Mouse (Mus musculus): ENCODE data around the gene Fstl1. TPM values are rescaled to one million over a fixed set of nuclear protein-coding genes. Genes with fewer than 3 reads are reported as not detected.

Fstl1 gene
- total RNA-seq, 2 experiments from 2014 or later = 66.2 to 75.2 TPM

DNA sequence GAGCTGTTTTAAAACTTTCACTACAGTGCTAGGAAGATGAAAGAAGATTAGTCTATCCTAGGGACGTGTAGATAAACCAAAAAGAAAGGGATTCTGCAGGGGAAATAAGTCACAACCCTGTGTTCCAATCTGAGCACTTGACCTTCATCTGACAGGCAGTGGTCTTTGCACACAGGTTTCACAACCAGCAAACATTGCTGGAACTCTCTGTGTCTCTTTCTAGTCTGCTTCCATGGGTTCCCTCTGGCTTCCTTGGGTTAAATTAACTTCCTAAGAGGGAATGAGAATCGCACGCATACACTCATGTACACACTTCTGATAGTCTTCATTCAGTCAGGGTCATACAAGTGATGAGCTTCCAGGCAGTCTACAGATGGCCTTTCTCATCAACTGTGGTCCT lies 87.2 kb downstream of the Fstl1 start:
- intact Hi-C loops (cut with DNase I) = no loop called here
- DNase-seq = no peak

DNA sequence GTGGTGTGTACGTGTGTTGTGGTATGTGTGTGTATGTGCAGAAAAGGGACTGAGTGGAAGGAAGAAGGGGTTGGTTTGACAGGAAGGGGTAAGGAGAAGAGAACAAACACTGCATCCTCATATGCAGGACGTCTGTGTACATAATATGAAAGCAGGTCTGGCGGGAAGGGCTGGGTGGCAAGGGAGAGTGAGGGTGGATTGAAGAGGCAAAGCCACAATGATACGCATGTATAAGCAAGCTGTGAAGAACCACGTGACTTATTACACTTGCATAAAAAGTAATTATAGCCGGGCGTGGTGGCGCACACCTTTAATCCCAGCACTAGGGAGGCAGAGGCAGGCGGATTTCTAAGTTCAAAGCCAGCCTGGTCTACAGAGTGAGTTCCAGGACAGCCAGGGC lies 89.2 kb downstream of the Fstl1 start:
- DNase-seq = no peak
- intact Hi-C loops (cut with DNase I) = no loop called here

DNA sequence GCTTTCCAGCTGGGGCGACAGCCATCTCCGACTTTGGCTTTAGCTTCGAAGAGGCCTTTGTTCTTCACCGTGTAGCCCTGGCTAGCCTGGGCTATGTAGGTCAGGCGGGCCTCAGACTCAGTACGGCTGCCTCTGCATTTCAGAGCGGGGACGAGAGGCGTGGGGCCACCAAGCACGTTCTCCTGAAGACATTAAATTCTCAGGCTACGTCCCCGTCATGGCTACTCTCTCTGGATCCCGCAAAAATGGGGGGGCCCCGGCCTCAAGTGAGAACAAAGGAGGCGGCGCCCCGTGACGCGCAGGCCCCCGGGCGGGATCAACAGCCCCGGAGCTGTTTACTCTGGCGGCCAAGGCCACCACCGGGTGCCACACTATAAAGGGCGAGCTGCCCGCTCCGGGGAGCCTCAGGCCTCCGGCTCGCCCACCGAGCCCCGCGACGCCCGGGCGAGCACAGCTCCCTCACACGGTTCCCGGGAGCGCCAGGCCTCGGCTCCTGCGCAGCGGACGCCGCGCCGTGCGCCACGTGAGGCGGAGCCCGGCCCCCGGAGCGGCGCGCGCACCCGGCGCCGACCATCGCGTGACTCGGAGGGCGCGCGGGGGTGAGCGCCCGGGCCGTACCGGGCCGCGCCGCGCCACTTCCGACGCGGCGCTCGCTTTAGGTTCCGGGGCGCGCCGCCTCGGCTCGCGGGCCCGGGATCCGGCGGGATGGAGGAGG lies 91.3 kb downstream of the Fstl1 start, which contains the start of gene Lrrc58:
Lrrc58 (plus strand) TSS at position 599 of the 715 bp plus-strand sequence.
- intact Hi-C loops (cut with DNase I) = no loop called here
- DNase-seq = peak; percentile 79

DNA sequence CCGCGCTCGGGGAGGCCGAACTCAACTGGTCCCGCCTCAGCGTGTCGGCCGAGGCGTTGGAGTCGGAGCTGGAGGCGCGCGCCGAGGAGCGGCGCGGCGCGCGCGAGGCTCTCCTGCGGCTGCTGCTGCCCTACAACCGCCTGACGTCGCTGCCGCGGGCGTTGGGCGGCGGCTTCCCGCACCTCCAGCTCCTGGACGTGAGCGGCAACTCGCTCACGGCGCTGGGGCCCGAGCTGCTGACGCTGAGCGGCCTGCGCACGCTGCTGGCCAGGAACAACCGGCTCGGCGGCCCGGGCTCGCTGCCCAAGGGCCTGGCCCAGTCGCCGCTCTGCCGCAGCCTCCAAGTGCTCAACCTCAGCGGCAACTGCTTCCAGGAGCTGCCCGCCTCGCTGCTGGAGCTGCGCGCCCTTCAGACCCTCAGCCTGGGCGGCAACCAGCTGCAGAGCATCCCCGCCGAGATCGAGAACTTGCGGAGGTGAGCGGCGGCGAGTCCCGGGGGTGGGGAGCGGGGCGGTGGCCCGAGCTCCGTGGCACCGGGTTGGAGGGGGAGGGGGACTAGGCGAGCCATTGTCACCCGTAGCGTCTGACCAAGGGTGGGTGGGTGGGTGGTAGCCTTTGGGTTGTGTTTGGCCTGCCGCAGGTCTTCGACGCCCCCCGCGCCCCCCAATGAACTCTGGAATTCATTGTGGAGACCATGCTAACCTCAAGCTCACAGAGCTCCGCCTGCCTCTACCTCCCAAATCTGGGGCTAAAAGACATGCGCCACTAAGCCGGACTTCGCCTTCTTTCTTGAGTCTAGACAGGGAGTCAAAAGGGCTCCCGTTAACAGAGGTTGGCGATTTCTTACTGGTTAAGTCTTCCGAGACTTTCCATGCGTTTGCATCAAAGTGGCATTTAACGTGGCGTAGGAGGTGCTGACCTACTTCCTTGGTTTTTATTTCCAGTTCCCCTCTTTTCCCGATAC lies 92.1 kb downstream of the Fstl1 start:
- intact Hi-C loops (cut with DNase I) = no loop called here
- peak; percentile 62 for DNase-seq

DNA sequence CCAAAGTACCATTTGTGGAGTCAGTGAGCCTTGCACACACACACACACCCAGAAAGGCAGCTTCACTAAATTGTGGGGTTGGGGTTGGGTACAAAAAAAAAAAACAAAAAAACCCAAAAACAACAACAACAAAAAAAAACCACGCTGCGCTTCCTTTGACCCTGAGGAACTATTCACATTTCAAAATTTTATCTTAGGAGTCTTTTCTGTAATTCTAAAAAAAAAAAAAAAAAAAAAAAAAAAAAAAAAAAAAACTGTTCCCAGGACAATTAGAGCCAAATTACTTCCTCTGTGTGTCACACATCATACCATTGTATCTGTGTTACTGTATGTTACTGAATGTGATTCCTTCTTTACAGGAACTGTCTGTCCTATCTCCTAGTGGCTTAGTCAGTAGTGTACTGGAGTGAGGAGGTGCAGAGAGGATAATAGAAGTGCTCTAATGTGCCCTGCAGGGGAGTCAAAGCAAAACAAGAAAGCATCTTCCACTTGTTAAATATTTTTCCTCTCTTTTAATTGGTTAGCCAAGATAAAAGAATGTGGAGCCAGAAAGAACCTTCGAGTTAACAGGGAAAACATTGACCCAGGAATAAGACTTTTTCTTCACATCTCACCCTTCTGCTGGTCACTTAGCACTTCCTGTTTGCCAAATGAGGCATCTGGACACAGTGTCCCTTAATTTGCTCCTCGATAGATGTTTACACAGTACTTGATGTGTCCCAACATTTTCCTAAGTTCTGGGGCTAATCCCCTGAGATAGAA lies 93.0 kb downstream of the Fstl1 start:
- intact Hi-C loops (cut with DNase I) = no loop called here
- no peak for DNase-seq

DNA sequence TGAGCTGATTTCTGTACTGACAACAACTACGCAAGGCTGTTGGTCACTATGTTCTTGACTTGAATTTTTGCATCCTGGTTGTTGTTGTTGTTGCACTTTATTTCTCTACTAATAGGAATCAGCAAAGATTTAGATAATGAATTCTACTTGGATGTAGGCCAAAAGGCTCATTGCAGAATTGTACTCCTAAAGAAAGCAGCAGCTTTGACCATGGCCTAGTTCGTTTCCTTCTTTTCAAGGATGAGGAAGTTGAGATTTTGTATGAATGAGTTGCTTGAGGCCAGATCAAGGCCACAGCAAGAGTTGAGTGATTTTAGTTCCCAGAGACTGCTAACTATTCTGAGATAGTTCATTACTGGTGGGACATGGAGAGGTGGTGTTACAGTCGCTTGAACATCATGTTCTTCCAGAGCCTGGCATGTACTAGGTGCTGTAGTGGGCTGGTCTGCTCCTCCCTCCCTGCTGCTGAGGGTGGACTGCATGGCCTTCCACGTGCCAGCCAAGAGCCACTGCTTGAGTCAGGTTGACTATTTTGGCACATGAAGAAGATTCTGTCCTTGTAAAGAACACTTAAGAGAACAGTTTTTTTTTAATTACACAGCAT lies 94.5 kb downstream of the Fstl1 start:
- intact Hi-C loops (cut with DNase I) = no loop called here
- DNase-seq = no peak

DNA sequence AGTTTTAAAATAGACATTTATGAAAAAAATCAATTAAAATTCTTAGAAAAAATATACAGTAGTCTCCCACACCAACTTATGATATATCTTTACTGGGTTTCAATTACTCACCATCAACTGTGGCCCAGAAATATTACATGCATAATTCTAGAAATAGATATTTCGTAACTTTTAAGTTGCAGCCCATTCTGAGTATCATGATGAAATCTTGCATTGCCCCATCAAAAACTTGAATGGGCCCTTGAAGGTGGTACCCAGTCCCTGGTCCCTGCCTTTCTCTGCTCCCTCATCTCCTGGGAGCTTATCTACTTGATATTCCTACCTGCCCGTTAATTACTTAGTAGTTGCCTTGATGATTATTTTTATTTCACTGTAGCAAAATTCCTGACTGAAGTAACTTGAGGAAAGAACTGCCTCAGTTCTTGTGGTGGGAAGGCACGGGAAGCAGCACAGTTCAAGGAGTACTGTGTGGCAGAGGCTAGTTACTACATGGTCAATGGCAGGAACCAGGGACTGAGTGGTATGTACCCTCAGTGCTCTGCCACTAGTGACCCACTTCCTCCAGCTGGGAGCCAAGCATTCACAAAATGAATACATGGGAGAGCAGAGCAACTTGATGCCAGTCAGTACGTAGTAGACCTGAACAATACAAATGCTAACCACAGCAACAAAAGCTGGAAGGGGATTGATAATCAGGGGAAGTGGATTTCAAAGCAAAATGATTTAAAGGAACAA lies 98.0 kb downstream of the Fstl1 start:
- DNase-seq = no peak
- intact Hi-C loops (cut with DNase I) = no loop called here

DNA sequence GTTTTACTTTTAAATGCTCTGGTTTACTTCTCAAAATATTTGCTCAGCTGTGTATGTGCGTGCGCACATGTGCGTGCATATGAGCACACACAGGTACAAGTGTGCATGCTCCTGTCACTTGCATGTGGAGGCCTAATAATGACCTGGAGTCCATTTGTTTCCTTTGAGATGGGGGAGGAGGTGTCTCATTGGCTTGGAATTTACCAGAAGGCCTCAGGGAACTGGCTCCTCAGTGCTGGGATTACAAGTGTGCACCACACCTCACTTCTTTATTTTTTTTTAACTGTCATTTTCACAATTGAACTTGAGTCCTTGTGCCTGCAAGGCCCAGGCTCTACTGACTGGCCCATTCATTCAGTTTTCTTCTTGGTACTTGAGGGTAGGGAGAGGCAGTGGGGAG lies 100.7 kb downstream of the Fstl1 start:
- intact Hi-C loops (cut with DNase I) = no loop called here
- no peak for DNase-seq

DNA sequence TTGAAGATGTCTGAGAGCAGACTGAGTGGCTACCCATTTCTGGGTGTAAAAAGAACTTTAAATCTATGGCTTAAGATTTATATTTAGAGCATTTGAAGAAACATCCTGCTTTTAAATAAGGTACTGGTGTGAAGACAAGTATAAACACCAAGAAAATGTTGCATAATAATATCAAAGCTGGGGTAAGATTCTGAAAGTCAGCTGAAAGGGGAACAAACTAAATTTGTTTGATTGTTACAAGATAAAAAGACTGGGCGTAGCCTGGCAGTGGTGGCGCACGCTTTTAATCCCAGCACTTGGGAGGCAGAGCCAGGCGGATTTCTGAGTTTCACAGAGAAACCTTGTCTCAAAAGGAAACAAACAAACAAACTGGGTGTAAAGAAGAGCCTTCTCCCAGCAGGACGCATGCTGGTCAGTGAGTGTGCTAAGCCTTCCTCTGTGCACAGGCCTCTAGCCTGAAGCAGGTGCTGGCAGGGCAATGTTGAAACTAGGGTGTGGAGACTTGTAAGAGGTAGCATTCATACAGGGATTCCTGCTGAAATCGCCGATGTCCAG lies 102.4 kb downstream of the Fstl1 start:
- intact Hi-C loops (cut with DNase I) = no loop called here
- DNase-seq = no peak

DNA sequence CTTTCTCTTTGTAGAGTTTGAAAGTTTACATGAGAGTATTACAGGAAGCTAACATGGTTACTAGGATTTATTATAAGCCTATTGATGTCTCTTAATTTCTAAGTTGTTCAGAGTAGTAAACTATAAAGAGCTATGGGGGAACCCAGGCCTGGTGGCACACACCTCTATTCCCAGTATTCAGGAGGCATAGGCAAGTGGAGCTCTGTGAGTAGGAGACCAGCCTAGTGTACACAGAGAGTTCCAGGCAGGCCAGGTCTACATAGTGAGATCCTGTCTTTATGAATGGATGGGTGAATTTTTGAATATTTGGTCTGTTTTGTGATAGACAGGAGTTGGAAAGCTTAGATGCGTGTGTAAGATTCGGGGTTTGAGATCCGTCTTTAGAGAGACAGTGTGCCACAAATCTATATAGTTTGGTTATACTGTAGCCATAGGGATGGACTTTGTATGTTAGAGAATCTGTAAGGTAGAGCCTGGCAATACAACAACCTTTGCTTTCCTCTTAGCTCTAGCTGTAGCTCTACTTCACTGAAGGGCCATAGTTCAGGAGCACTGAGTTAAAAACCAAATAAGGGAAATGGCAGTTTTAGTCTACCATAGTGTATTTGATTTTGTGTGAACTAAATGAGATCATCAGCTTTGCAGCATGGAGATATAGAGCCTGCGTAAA lies 103.2 kb downstream of the Fstl1 start:
- intact Hi-C loops (cut with DNase I) = no loop called here

DNA sequence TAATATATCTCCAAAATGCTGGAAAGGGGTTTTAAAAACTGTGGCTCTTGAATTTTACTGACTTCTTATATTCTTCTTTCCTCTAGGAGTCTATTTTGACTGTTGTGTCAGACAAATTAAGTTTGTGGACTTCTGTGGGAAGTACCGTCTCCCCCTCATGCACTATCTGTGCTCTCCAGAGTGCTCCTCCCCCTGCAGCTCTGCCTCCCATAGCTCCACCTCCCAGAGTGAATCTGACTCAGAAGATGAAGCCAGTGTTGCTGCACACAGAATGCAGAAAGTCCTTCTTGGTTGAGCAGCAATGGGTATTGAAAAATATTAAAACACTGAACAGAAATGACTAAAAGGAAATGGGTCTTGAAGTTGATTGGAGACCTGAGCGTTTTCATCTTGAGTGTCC lies 104.5 kb downstream of the Fstl1 start:
- intact Hi-C loops (cut with DNase I) = no loop called here
- DNase-seq = no peak

More for the DNA sequence above, 103.2 kb downstream of the Fstl1 start:
- DNase-seq = no peak

Other genes starting within 250 kb of the Fstl1 start
- gene Gtf2e1, start 237.1 kb upstream of the Fstl1 start, total RNA-seq (2021) = 10 to 100 TPM; 24.8 to 26.8 TPM
- gene Rabl3, start 237.0 kb upstream of the Fstl1 start, total RNA-seq (2021) = 1 to 10 TPM; 7.9 to 9.3 TPM
- not detected for gene Hgd, start 196.7 kb upstream of the Fstl1 start, total RNA-seq (2021)
- gene Ndufb4, start 122.4 kb upstream of the Fstl1 start, total RNA-seq (2021) = 10 to 100 TPM; 64.8 to 76.0 TPM
- not detected for gene Gm36028, start 84.3 kb downstream of the Fstl1 start, total RNA-seq (2021)
- gene Lrrc58, start 91.5 kb downstream of the Fstl1 start, total RNA-seq (2021) = 10 to 100 TPM; 94.4 to 98.1 TPM
- gene Gpr156, start 139.6 kb downstream of the Fstl1 start, total RNA-seq (2021) = 1 to 10 TPM; 2.2 to 2.6 TPM